Mouse (Mus musculus) heart, postnatal 10 days (tissue): Measurements from ENCODE around the gene Eif2d. TPM values are rescaled to one million over a fixed set of nuclear protein-coding genes. Genes with fewer than 3 reads are reported as not detected.

Experiments
- DNase-seq, 2 experiments: peaks; one replicate each; pipeline ENCODE4 v3.0.0; 2021
- intact Hi-C: fragments of 180-260 bp; cut with DNase I; formaldehyde crosslinking; loops from one replicate; pipeline ENCODE4 v1.15.1; 2025
- total RNA-seq, 2 experiments: library from RNA; stranded (reverse); gene quantifications; 2 replicates each; pipeline ENCODE4 v1.2.3; 2021

The Eif2d gene
- 10 to 100 TPM; 36.3 to 36.7 TPM for total RNA-seq

- intact Hi-C loops, result no loop called here
- DNase-seq, result peak; percentile 90
Measured at GRCm38 (mm10) chr1:131153018-131153629, at the start of gene Eif2d. Gene Eif2d, plus strand, starts transcription at chr1:131153181.

DNA sequence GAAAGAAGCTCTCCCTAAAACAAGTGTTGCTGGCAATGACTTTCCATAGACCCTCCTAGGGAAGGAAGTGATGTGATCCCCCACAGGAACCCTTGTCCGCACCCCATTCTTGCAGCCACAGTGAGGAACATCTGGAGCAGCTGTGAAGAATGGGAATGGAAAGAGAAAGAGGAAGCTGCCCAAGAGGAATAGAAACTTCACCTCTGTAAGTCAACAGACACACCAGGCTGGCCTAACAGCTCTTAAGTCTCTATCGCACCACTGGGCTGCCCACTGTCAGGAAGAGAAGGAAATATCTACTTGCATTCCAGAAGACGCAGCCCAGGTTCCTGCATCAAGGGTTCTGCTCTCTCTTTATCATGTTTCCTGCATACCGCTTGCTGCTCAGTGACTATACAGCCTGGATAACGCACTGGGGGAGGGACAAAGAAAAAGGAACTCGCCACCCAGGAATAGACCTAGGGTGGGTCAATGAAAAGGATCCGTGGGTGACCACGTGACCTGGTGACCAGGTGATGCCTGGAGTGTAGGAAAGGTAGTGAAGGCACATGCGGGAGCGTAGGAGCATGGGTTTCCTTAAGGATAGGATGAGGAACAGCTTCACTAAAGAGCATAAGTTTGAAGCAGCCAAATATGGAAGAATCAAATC, 49.1 kb upstream of the Eif2d start:
- no peak for DNase-seq
- intact Hi-C loops, result no loop called here

- peak in 1 of 2 experiments; percentile 53 for DNase-seq
- intact Hi-C loops, result no loop called here
Measured at GRCm38 (mm10) chr1:131107575-131108308, 45.2 kb upstream of the Eif2d start.

DNA sequence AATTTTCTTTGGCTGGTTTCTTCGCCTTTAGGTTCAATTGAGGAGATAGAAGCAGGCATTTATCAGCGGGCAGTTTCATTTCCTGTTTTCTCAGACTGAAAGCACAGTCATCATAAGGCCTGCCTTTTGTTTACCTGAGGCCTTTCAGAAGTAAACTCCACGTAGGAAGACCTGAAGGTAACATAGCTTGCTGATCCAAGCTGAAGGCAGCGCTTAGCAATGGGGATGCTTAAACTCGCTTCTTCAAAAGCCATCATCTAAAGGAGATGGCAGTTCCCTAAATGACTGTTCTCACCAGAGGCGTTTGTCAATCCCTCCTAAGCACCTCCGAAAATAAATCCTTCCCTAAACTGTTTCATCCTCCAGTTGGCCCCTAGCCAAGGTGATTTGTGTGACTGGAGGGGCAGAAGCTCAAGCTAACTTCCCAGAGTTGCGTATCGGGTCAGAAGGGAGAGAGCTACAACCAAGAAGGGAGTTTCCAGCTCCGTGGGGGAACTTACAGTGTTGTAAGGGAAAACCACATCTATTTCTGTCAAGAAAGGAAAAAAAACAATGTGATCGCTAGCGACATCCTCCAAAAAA, 42.4 kb upstream of the Eif2d start:
- intact Hi-C loops, result no loop called here
- peak; percentile 54 to 71 for DNase-seq

GRCm38 (mm10) chr1:131112576-131112975, 40.4 kb upstream of the Eif2d start:
- intact Hi-C loops, result no loop called here

GRCm38 (mm10) chr1:131115932-131116331, 37.0 kb upstream of the Eif2d start:
- DNase-seq, result peak; percentile 68 to 83
- intact Hi-C loops, result loop anchor here (1.0 to 5.0 kb wide), 5 partner anchors 23 to 144 kb away; partner anchors contain the start of gene Dyrk3

More at GRCm38 (mm10) chr1:131112576-131112975, 40.4 kb upstream of the Eif2d start:
- peak; percentile 62 to 74 for DNase-seq

- intact Hi-C loops, result loop anchor here (2.0 to 5.0 kb wide), 3 partner anchors 22 to 130 kb away; partner anchors contain the start of gene Dyrk3
- DNase-seq, result peak; percentile 81 to 86
Measured at GRCm38 (mm10) chr1:131116430-131117011, 36.5 kb upstream of the Eif2d start.

GRCm38 (mm10) chr1:131118530-131118929, 34.5 kb upstream of the Eif2d start:
- intact Hi-C loops, result loop anchor here (5.0 kb wide), 1 partner anchor 89 kb away; no protein-coding TSS in a partner anchor
- no peak for DNase-seq

DNA sequence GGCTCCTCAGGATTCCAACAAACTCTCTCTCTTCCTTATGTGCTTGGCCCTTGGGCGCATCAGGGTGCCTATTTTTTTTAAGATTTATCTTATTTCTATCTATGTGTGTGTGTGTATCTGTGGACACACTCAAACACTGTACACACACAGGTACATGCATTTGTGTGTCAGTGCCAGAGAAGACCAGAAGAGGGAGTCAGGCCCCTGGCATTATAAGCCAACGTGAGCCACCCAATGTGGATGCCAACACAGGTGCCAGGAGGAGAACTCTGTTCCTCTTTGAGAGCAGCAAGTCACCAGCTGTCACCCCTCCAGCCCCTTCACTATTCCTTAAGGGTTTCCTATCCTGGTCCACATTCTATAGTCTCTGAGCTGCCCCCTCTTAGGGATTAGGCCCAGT, 34.0 kb upstream of the Eif2d start:
- peak in 1 of 2 experiments; percentile 37 for DNase-seq
- intact Hi-C loops, result loop anchor here (5.0 kb wide), 1 partner anchor 88 kb away; no protein-coding TSS in a partner anchor

GRCm38 (mm10) chr1:131121987-131122386, 31.0 kb upstream of the Eif2d start:
- DNase-seq, result no peak
- intact Hi-C loops, result no loop called here

GRCm38 (mm10) chr1:131123522-131124265, 29.3 kb upstream of the Eif2d start:
- no peak for DNase-seq
- intact Hi-C loops, result no loop called here

- DNase-seq, result no peak
- intact Hi-C loops, result no loop called here
Measured at GRCm38 (mm10) chr1:131125987-131126744, 26.8 kb upstream of the Eif2d start.

DNA sequence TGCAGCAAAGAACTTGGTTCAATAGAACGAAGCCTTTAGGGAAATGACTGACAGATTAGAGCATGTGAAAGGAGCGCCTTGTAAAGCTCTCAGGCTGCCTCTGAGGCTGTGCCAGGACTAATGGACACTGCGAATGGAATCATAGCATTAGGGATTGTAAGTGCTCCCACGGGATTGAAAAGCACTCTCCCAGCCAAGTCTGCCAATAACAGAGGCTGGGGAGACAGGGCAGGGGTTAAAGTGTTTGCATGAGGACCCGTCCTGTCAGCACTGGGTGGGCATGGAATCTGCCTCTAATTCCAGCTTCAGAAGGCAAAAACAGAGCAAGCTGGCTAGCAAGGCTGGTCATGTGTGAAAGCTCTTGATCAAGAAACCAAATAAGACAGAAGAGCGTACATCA, 18.8 kb upstream of the Eif2d start:
- no peak for DNase-seq
- intact Hi-C loops, result loop anchor here (10.0 kb wide), 2 partner anchors 149 to 259 kb away; no protein-coding TSS in a partner anchor

- intact Hi-C loops, result loop anchor here (5.0 to 10.0 kb wide), 3 partner anchors 73 to 260 kb away; no protein-coding TSS in a partner anchor
- DNase-seq, result peak; percentile 36 to 46
Measured at GRCm38 (mm10) chr1:131134942-131135522, 17.9 kb upstream of the Eif2d start.

- intact Hi-C loops, result loop anchor here (5.0 to 10.0 kb wide), 3 partner anchors 74 to 261 kb away; no protein-coding TSS in a partner anchor
- no peak for DNase-seq
Measured at GRCm38 (mm10) chr1:131135960-131136629, 16.9 kb upstream of the Eif2d start.

- no peak for DNase-seq
- intact Hi-C loops, result loop anchor here (5.0 to 10.0 kb wide), 3 partner anchors 75 to 262 kb away; no protein-coding TSS in a partner anchor
Measured at GRCm38 (mm10) chr1:131137111-131137510, 15.9 kb upstream of the Eif2d start.

- DNase-seq, result no peak
- intact Hi-C loops, result loop anchor here (2.0 to 10.0 kb wide), 4 partner anchors 21 to 263 kb away; no protein-coding TSS in a partner anchor
Measured at GRCm38 (mm10) chr1:131137717-131138118, 15.3 kb upstream of the Eif2d start.
